Mouse (Mus musculus) embryonic facial prominence, embryonic 12.5 days (tissue): Measurements from ENCODE around the gene March2. TPM values are rescaled to one million over a fixed set of nuclear protein-coding genes. Genes with fewer than 3 reads are reported as not detected.

Experiments used
- polyA plus RNA-seq: library from polyadenylated mRNA; unstranded; fragments of >200 nt; fragmentation: Nextera tagmentation; extraction: Ambion mirVana; gene quantifications from 2 replicates; pipeline ENCODE4 v1.2.1, GENCODE M21; 2016

Gene March2
- polyA plus RNA-seq, 1 experiment from 2014 or later, result 47.1 TPM

Other genes starting within 250 kb of the March2 start
- 93.7 and 112 TPM in 2 replicates for gene Adamts10, start 194.5 kb downstream of the March2 start, polyA plus RNA-seq
- 3.5 and 3.6 TPM in 2 replicates for gene Myo1f, start 163.0 kb downstream of the March2 start, polyA plus RNA-seq
- gene Zfp414, start 89.6 kb downstream of the March2 start, polyA plus RNA-seq, result 40.0 and 40.4 TPM in 2 replicates
- 0.50 and 1.1 TPM in 2 replicates for gene Pram1, start 80.6 kb downstream of the March2 start, polyA plus RNA-seq
- 428 and 475 TPM in 2 replicates for gene Hnrnpm, start 31.8 kb downstream of the March2 start, polyA plus RNA-seq
- 367 and 378 TPM in 2 replicates for gene Rab11b, start 41.9 kb upstream of the March2 start, polyA plus RNA-seq
- 44.2 and 45.6 TPM in 2 replicates for gene Angptl4, start 63.2 kb upstream of the March2 start, polyA plus RNA-seq
- 32.4 and 35.4 TPM in 2 replicates for gene Kank3, start 91.8 kb upstream of the March2 start, polyA plus RNA-seq
- 875 and 894 TPM in 2 replicates for gene Rps28, start 105.9 kb upstream of the March2 start, polyA plus RNA-seq
- 421 and 479 TPM in 2 replicates for gene Ndufa7, start 105.9 kb upstream of the March2 start, polyA plus RNA-seq
- gene Cd320, start 124.4 kb upstream of the March2 start, polyA plus RNA-seq, result 70.4 and 74.3 TPM in 2 replicates
- gene Gm7029, start 155.2 kb upstream of the March2 start, polyA plus RNA-seq, result not detected in 2 replicates
- gene Kifc1, start 172.0 kb upstream of the March2 start, polyA plus RNA-seq, result 4.9 and 6.4 TPM in 2 replicates
- 0.35 and 0.38 TPM in 2 replicates for gene Platr17, start 186.5 kb upstream of the March2 start, polyA plus RNA-seq
- gene Daxx, start 190.7 kb upstream of the March2 start, polyA plus RNA-seq, result 70.1 and 72.8 TPM in 2 replicates
- 20.0 and 25.0 TPM in 2 replicates for gene Tapbp, start 197.2 kb upstream of the March2 start, polyA plus RNA-seq
- 21.6 and 21.9 TPM in 2 replicates for gene Zbtb22, start 197.2 kb upstream of the March2 start, polyA plus RNA-seq
- 60.9 and 64.8 TPM in 2 replicates for gene Rgl2, start 210.9 kb upstream of the March2 start, polyA plus RNA-seq
- gene Pfdn6, start 221.7 kb upstream of the March2 start, polyA plus RNA-seq, result 184 and 192 TPM in 2 replicates
- gene Wdr46, start 222.0 kb upstream of the March2 start, polyA plus RNA-seq, result 44.9 and 49.6 TPM in 2 replicates
- gene B3galt4, start 232.8 kb upstream of the March2 start, polyA plus RNA-seq, result 5.5 and 6.3 TPM in 2 replicates
- 55.2 and 55.9 TPM in 2 replicates for gene Vps52, start 237.1 kb upstream of the March2 start, polyA plus RNA-seq
- 1,303 and 1,336 TPM in 2 replicates for gene Rps18, start 237.3 kb upstream of the March2 start, polyA plus RNA-seq